Mouse (Mus musculus) CH12F3 (cell line): Measurements from ENCODE around the gene Pcdh9.

ENCODE experiments used
- in situ Hi-C: fragments of 300-500 bp; cut with MboI; formaldehyde crosslinking; loops from 2 replicates; pipeline ENCODE4 v1.14.3; 2020; ENCODE audit warnings: low sequenced_read_pairs

Pcdh9 gene

DNA sequence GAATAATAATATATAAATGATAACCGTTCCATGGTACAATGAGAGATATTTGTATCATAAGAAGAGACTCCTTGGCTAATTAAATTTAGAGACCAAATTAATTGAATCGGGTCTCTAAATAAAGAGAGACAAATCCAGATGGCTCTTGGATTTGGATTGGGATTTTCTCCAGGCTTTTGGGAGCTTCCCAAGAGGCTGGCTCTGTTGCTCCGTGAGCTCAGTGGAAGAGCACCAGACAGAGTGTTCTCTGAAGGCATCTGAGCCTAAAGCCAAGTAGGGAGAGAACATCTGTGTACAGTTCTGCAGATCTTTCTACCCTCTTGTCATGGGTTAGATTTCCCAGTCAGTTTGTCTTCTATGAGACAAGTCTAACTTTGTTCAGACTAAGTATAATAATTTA lies 95.9 kb downstream of the Pcdh9 start:
- in situ Hi-C loops = no loop called here

DNA sequence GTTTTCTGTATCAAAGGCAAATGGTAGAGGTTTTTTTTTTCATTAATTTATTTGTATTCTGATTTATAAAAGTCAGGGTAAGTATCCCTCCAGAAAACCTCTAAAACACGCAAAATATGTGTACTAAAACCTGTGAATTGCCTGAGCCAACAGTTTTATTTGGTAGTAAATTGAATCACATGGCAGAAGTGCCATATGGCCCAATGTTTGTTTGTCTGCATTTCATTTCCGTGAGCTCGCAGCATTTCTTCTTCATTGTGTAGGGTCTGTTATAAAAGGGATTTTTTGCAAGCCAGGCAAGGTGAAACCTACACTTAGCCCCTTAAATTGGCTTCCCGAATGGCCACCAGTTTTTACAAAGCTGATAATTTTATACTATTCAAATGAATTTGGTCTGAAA lies 104.2 kb downstream of the Pcdh9 start:
- in situ Hi-C loops = no loop called here

DNA sequence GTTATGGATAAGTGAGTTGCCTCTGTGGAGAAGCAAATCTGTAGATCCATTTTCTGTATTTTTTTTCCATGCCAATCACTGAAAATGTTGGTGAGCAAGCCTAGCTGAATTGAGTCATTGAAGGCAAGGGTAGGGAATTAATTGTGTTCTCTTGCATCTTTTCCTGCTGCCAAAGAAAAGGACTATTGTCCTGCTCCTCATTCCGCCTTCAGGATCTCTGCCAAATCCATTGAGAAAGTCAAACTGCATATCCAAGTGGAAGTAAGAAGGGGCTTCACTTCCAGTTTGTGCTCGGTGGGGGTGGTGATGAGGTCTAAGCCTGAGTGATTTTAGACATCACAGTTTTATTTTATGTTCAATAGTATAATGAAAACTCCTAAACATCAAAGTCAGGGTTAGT lies 105.4 kb downstream of the Pcdh9 start:
- in situ Hi-C loops = no loop called here

DNA sequence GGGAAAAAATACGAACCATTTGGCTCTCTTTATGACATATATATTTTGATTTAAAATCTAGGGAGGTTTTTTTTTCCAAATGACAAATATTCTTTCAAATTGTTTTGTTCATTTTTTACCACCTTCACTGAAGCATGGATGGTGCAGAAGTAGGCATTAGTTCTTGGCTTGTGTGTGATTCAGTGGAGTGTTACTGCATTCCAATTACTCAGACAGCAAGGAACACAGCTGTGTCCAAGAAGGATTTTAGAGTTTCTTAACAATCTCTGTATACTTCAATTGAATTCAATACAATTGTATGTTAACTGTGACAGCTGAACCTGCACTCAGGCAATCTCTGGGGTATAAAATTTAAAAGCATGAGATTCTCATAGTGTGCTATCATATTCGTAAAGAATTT lies 127.6 kb downstream of the Pcdh9 start:
- in situ Hi-C loops = no loop called here

DNA sequence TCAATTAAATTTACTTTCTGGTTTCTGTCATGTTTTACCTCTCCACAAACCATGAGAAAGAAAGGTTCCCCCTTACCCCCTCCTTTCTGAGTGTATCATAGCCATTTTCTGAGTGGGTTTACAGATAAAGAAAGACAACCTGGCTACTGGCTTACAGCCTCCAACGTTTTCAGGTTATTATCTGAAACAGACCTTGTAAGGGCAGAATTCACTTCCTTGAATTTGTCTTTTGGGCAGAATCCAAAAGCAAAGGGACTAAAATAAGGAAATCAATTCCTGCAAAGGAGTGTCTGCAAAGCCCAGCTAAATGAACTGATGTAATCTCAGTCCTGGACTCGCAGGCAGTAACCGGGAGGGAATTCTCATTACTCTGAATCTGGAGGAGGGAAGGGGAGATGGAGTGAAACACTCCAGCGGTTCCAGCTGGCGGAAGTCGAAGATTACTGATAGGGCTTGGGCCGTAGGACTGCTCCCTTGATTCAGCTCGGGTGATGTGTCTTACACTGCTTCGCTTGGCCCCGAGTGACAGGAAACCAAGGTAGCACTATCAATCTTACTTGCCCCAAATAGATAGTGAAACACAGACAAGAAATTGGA lies 156.3 kb downstream of the Pcdh9 start:
- in situ Hi-C loops = no loop called here

DNA sequence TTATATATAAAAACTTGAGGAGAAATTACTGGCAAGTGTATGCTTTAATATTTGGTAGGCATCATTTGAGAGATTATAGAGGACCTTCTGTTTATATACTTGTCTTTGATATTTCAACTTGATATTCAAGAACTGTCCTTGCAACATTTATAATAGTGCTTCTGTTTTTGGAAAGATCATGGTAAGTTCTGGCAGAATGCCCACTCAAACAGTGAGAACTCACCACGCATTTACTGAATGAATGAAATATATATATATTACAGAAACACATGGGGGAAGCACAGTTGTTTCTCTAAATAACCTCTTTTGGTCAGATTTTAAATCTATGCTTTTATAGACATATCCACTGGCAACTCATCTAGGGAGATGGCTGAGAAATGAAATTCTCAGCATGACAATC lies 164.7 kb downstream of the Pcdh9 start:
- in situ Hi-C loops = no loop called here

DNA sequence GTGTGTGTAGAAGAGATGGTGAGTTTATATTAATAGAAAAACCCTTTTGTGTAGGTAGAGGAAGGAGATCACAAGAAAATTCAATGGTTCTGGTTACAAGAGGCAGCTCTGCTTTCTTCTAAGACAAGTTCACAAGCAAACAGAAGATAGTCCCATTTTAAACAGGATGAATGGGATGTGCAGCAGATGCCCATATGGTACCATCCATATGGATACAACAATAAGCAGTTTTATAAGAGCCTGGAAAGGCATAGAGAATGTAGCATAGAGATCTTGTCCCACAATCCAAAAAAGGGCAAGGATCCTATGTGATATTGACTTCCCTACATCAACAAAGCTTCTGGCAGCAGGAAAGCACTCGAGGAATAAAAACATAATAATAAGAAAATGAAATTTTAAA lies 171.3 kb downstream of the Pcdh9 start:
- in situ Hi-C loops = no loop called here

DNA sequence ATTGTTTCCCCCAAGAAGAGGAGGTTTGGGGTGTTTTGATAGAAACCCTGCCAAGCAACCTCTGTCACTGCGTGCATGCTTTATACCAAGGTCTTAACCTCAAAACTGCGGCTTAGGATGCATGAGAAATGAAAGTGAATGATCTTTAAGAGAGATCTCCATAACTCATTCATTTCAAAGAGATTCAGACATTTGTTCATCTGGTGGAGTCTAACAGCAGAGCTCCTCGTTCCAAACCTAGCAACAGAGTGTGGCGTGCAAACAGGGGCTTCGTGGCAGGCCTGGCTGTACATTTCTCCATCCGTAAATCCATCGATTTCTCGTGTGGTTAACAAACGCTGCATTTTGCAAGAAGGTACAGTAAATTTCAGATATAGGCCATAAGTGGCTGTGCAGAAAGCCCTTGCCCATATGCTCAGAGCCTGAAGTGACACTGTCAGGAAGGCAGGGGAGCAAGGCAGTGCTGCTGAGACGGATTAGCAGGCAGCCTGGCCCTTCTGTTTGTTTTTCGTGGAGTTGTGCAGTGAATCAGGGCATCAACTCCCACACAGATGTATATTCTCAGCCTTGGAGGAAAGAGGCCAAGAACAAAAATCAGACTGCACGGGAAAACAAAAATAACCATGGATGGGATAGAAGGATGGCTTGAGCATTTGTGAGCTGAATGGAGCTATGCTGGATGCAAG lies 177.1 kb downstream of the Pcdh9 start:
- in situ Hi-C loops = no loop called here

DNA sequence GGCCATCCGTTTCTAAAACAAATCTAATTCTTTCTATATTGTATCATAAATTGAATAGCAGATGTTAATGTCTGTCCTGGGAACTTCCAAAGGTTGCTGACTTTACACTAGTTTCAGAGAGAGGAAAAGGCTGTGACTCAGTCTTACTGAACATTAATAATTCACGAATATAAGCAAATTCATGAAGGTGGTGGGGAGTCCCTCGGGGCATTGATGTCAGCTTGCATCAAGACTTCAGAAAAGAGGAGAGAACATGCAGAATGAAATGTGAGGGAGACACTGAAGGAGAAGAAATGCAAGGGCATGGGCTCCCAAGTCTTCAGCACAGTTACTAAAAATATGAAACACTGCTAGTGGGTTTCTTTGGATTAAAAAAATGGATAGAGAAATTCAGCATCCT lies 181.8 kb downstream of the Pcdh9 start:
- in situ Hi-C loops = no loop called here

DNA sequence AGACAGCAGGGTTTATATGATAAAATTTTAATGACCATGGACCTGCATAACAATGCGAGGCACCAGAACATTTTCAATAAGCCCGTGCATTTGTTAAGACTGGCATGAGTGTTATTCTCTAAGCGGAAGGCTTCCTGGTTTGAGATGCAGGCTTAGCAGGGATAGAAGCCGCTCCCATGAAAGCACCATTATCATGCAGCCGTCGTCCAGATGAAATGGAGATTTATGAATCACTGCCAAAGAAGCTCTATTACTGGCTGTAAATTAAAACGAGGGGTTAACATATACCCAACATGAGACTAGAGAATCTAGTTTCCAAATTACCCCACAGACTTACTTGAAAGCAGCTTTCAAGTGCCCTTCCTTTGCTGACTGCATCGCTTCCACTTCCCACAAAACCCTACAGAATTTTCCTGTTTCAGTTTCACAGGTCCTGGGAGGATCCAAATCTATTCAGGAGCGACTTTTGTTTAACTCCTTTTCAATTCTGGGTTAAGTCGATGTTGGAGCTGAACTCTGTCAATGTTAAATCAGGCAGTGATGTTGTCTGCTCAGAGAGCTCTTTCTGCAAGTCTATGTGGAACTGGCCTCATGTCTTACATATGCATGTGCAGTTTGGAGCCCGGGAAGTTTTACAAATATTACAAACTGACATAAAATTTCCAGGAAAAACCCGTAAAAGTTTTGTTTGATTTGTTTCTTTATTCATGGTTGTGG lies 188.9 kb downstream of the Pcdh9 start:
- in situ Hi-C loops = no loop called here

- in situ Hi-C loops = no loop called here
These were observed 189.6 kb downstream of the Pcdh9 start for GRCm38 (mm10) chr14:93700916-93701315.

GRCm38 (mm10) chr14:93684641-93685040 lies 205.8 kb downstream of the Pcdh9 start:
- in situ Hi-C loops = no loop called here

GRCm38 (mm10) chr14:93675273-93676068 lies 215.0 kb downstream of the Pcdh9 start:
- in situ Hi-C loops = no loop called here

DNA sequence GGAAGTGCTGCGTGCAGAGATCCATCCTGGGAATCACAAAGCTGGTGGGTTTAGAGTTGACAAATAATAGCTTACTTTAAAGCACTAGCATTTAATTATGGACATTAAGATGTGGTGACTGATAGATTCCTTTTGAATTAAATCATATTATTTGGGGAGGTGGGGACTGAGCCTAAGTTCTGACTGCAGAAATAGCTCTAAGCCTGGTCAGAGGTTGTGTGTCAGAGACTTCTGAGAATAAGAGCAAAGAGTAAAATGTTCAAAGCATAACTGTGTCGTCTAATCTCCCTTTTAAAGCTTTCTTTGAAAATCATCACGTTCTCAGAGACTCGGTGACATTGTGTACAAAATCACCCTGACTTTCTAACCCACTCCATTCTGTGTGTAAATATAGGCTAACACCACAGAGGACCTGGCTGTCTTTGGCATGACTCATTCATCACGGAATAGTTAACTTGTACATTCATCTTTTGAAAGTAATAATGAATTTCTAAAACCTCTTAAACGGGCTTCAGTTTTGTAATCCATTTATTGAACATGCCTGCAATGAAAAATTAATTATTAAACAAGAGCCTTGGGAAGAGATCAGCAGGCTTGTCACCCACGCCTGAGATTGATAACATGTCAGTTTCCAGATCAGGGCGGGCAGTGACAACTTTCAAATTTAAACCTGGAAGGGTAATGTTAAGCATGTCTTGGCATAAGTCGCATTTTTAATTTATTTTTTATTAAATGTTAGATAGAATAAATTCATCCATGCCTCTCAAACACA lies 236.3 kb downstream of the Pcdh9 start:
- in situ Hi-C loops = no loop called here

- in situ Hi-C loops = no loop called here
These were observed 263.2 kb downstream of the Pcdh9 start for GRCm38 (mm10) chr14:93627241-93627640.

GRCm38 (mm10) chr14:93624144-93624543 lies 266.3 kb downstream of the Pcdh9 start:
- in situ Hi-C loops = no loop called here

GRCm38 (mm10) chr14:93621211-93621610 lies 269.3 kb downstream of the Pcdh9 start:
- in situ Hi-C loops = no loop called here

DNA sequence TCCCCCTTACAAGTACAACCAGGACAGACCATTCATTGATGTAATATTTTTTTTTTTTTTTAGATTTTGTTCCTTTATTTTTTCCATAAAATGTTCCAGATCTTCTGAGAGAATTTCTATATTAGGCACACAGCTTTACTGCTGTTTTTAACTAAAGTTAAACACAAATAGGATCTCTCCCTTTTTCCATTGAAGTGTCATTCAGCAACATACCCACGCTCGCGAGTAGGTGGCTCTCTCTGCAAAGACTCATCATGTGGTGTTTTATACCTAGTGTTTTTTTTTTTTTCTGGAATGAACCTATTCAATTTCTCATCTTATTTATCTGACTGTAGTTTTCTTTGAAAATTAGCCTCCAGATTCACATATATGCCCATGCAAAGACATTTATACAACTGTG lies 282.9 kb downstream of the Pcdh9 start:
- in situ Hi-C loops = no loop called here

DNA sequence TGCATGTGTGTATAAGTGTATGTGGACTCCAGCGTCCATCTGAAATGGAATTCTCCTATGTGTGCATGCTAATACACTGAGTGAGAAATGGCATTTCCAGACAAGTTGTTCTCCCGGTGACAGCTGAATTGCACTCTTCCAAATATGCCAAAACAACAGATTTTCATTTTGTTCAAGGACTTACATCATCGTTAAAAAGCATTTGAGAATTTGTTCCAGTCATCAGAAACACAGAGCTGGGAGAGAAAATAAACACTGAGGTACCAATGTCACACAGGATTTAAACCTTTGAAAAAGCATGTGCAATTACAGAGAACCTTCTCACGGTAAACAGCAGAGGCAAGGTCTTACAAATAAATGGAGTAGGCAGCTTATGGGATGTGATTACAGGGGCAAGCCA lies 290.5 kb downstream of the Pcdh9 start:
- in situ Hi-C loops = no loop called here

- in situ Hi-C loops = no loop called here
These were observed 305.0 kb downstream of the Pcdh9 start for GRCm38 (mm10) chr14:93585432-93586024.
